Mouse (Mus musculus): ENCODE data around the gene Pnkp. TPM values are rescaled to one million over a fixed set of nuclear protein-coding genes. Genes with fewer than 3 reads are reported as not detected.

Pnkp gene
- polyA plus RNA-seq, 2 experiments, result 14.3 to 15.6 TPM

GRCm38 (mm10) chr7:44901230-44901722 is 44.3 kb downstream of the Pnkp start:
- WGBS (ENCODE audit: insufficient replicate concordance), result 23% methylated on average over 21 of the region's 21 CpGs
- Histone ChIP-seq H3K9ac (replicated peaks) (no peak overlapping the region), H3K36me3 (replicated peaks; ENCODE audit: control insufficient read depth, insufficient read depth, low read depth) (peaks cover 70% of the 10 kb centered on the region), H3K4me1 (replicated peaks; ENCODE audit: control insufficient read depth in 2 of 2, insufficient read depth in 2 of 2, low read length in 1 of 2) (peaks cover 7 to 19% of the 10 kb centered on the region in 2 experiments), H3K27me3 (ENCODE audit: control insufficient read depth, insufficient read depth, low read length) (no peaks in the 10 kb centered on the region), H3K27ac (no peak overlapping the region), H3K4me2 (ENCODE audit: low read depth) (peak overlapping the region; percentile 44), H3K4me3 (ENCODE audit: insufficient read depth in 1 of 2, low read depth in 2 of 2, low read length in 2 of 2) (peak overlapping the region in 1 of 2 experiments; percentile 12; a peak in 1 of 4 replicates), H3K9me3 (ENCODE audit: control insufficient read depth, low read length) (no peaks in the 10 kb centered on the region)
- DNase-seq (ENCODE audit: low read depth in 3 of 3, low spot score in 3 of 3) (peak in 1 of 3 experiments; percentile 48), ATAC-seq (ENCODE audit: insufficient read depth) (peak; percentile 29; the same call in 1 of the 2 replicates)
- TF ChIP-seq CTCF (IDR thresholded peaks at IDR 0.05; ENCODE audit: low read depth) (peak; percentile 45), EP300 (IDR thresholded peaks at IDR 0.05; ENCODE audit: low read depth) (no peak)

GRCm38 (mm10) chr7:44905430-44905829 is 48.5 kb downstream of the Pnkp start:
- no peaks in the 10 kb centered on the region for H3K4me1 ChIP-seq (replicated peaks; ENCODE audit: control insufficient read depth in 2 of 2, insufficient read depth in 2 of 2, low read length in 1 of 2)
- WGBS (ENCODE audit: insufficient replicate concordance), result 93% methylated on average over 20 of the region's 20 CpGs

DNA sequence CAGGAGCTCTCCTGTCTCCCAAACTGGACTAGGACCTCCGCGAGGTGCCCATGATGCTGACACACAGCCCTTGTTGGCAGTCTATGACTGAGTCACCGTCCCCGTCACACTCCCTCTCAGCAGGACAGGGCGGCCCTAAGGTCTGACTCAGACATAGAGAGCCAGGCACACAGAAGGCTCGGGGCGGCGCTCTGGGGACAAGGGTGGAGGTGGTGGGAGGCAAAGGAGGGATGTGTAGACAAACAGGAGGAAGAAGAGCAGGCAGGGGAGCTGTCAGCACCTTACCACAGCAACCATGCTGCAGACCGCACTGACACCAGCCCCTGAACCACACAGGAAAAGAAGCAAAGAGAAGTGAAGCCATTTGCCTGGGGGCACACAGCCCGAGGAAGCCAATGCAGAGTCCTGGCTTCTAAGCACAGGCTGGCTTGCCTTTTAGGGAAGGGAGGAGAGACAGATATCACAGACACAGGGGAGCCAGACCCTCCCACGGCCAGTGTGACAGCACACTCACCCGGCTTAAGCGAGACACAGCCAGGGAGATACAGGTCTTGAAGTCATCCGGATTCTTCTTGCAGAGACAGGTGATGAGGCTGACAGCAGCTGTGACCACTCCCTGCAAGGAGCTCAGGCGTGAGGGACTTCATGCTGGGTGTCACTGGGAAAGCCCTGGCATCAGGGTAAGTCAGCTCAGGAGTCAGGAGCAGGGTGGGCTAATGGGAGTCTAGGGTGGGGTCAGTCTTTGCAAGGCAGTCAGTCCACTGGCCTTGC is 52.0 kb downstream of the Pnkp start:
- H3K27ac ChIP-seq, result no peak overlapping the region
- no peak overlapping the region for H3K9ac ChIP-seq (replicated peaks)
- H3K27me3 ChIP-seq (ENCODE audit: control insufficient read depth, insufficient read depth, low read length), result no peaks in the 10 kb centered on the region
- H3K9me3 ChIP-seq (ENCODE audit: control insufficient read depth, low read length), result no peaks in the 10 kb centered on the region
- no peak overlapping the region for H3K4me2 ChIP-seq (ENCODE audit: low read depth)
- no peak for TF ChIP-seq CTCF (IDR thresholded peaks at IDR 0.05; ENCODE audit: low read depth)
- no peak for TF ChIP-seq EP300 (IDR thresholded peaks at IDR 0.05; ENCODE audit: low read depth)
- H3K4me1 ChIP-seq (replicated peaks; ENCODE audit: control insufficient read depth in 2 of 2, insufficient read depth in 2 of 2, low read length in 1 of 2), result no peaks in the 10 kb centered on the region
- 79% methylated on average over 15 of the region's 15 CpGs for WGBS (ENCODE audit: insufficient replicate concordance)
- ATAC-seq (ENCODE audit: insufficient read depth) (no peak), DNase-seq (ENCODE audit: low read depth in 3 of 3, low spot score in 3 of 3) (no peak)
- peaks cover 72% of the 10 kb centered on the region for H3K36me3 ChIP-seq (replicated peaks; ENCODE audit: control insufficient read depth, insufficient read depth, low read depth)
- H3K4me3 ChIP-seq (ENCODE audit: insufficient read depth in 1 of 2, low read depth in 2 of 2, low read length in 2 of 2), result no peak overlapping the region

More at GRCm38 (mm10) chr7:44905430-44905829, 48.5 kb downstream of the Pnkp start:
- Histone ChIP-seq H3K36me3 (replicated peaks; ENCODE audit: control insufficient read depth, insufficient read depth, low read depth) (peaks cover 85% of the 10 kb centered on the region), H3K4me3 (ENCODE audit: insufficient read depth in 1 of 2, low read depth in 2 of 2, low read length in 2 of 2) (no peak overlapping the region), H3K9me3 (ENCODE audit: control insufficient read depth, low read length) (no peaks in the 10 kb centered on the region), H3K27ac (no peak overlapping the region), H3K27me3 (ENCODE audit: control insufficient read depth, insufficient read depth, low read length) (no peaks in the 10 kb centered on the region), H3K9ac (replicated peaks) (no peak overlapping the region), H3K4me2 (ENCODE audit: low read depth) (no peak overlapping the region)
- DNase-seq (ENCODE audit: low read depth in 3 of 3, low spot score in 3 of 3) (no peak), ATAC-seq (ENCODE audit: insufficient read depth) (no peak)
- TF ChIP-seq EP300 (IDR thresholded peaks at IDR 0.05; ENCODE audit: low read depth) (no peak), CTCF (IDR thresholded peaks at IDR 0.05; ENCODE audit: low read depth) (no peak)

MicroRNAs within 50 kb of the gene (microRNA counts, 519-probe panel; counts per million panel counts)
- microRNA mmu-miR-707, result 69.9 counts per million

Small RNAs within 50 kb of the gene (microRNA-seq; reads per million reads assigned to microRNA genes)
- gene Mir707, result not detected

Other genes starting within 250 kb of the Pnkp start
- 0.15 and 0.75 TPM in 2 replicates for gene Myh14, start 186.3 kb upstream of the Pnkp start, polyA plus RNA-seq (2012; rRNA removed)
- 0.09 and 0.23 TPM in 2 replicates for gene Myh14, start 186.3 kb upstream of the Pnkp start, polyA plus RNA-seq (2014; fragmentation: Nextera tagmentation; extraction: Ambion mirVana)
- gene Izumo2, start 148.4 kb upstream of the Pnkp start, polyA plus RNA-seq (2012; rRNA removed), result not detected in 2 replicates
- not detected in 2 replicates for gene Izumo2, start 148.4 kb upstream of the Pnkp start, polyA plus RNA-seq (2014; fragmentation: Nextera tagmentation; extraction: Ambion mirVana)
- gene Vrk3, start 108.7 kb upstream of the Pnkp start, polyA plus RNA-seq (2012; rRNA removed), result 22.2 and 23.7 TPM in 2 replicates
- 20.4 and 22.2 TPM in 2 replicates for gene Vrk3, start 108.7 kb upstream of the Pnkp start, polyA plus RNA-seq (2014; fragmentation: Nextera tagmentation; extraction: Ambion mirVana)
- 0.79 and 0.96 TPM in 2 replicates for gene Zfp473, start 106.1 kb upstream of the Pnkp start, polyA plus RNA-seq (2012; rRNA removed)
- 0.81 and 1.1 TPM in 2 replicates for gene Zfp473, start 106.1 kb upstream of the Pnkp start, polyA plus RNA-seq (2014; fragmentation: Nextera tagmentation; extraction: Ambion mirVana)
- gene Nup62, start 41.1 kb upstream of the Pnkp start, polyA plus RNA-seq (2012; rRNA removed), result 44.8 and 50.2 TPM in 2 replicates
- gene Nup62, start 41.1 kb upstream of the Pnkp start, polyA plus RNA-seq (2014; fragmentation: Nextera tagmentation; extraction: Ambion mirVana), result 31.5 and 32.8 TPM in 2 replicates
- 0.36 and 0.40 TPM in 2 replicates for gene Il4i1, start 40.8 kb upstream of the Pnkp start, polyA plus RNA-seq (2012; rRNA removed)
- gene Il4i1, start 40.8 kb upstream of the Pnkp start, polyA plus RNA-seq (2014; fragmentation: Nextera tagmentation; extraction: Ambion mirVana), result 0.22 and 0.52 TPM in 2 replicates
- gene Atf5, start 40.5 kb upstream of the Pnkp start, polyA plus RNA-seq (2012; rRNA removed), result 33.8 and 36.4 TPM in 2 replicates
- gene Atf5, start 40.5 kb upstream of the Pnkp start, polyA plus RNA-seq (2014; fragmentation: Nextera tagmentation; extraction: Ambion mirVana), result 2.5 TPM in 2 replicates
- 25.8 and 36.4 TPM in 2 replicates for gene Akt1s1, start 8.1 kb upstream of the Pnkp start, polyA plus RNA-seq (2012; rRNA removed)
- 10.0 and 10.6 TPM in 2 replicates for gene Akt1s1, start 8.1 kb upstream of the Pnkp start, polyA plus RNA-seq (2014; fragmentation: Nextera tagmentation; extraction: Ambion mirVana)
- 12.9 and 16.2 TPM in 2 replicates for gene Tbc1d17, start 8.1 kb upstream of the Pnkp start, polyA plus RNA-seq (2012; rRNA removed)
- 18.3 and 20.2 TPM in 2 replicates for gene Tbc1d17, start 8.1 kb upstream of the Pnkp start, polyA plus RNA-seq (2014; fragmentation: Nextera tagmentation; extraction: Ambion mirVana)
- 47.3 and 54.1 TPM in 2 replicates for gene Ptov1, start 12.6 kb downstream of the Pnkp start, polyA plus RNA-seq (2012; rRNA removed)
- 35.0 and 42.1 TPM in 2 replicates for gene Ptov1, start 12.6 kb downstream of the Pnkp start, polyA plus RNA-seq (2014; fragmentation: Nextera tagmentation; extraction: Ambion mirVana)
- 29.3 and 35.1 TPM in 2 replicates for gene Med25, start 35.6 kb downstream of the Pnkp start, polyA plus RNA-seq (2012; rRNA removed)
- 24.2 and 27.1 TPM in 2 replicates for gene Med25, start 35.6 kb downstream of the Pnkp start, polyA plus RNA-seq (2014; fragmentation: Nextera tagmentation; extraction: Ambion mirVana)
- gene Fuz, start 38.9 kb downstream of the Pnkp start, polyA plus RNA-seq (2012; rRNA removed), result 5.9 and 6.5 TPM in 2 replicates
- gene Fuz, start 38.9 kb downstream of the Pnkp start, polyA plus RNA-seq (2014; fragmentation: Nextera tagmentation; extraction: Ambion mirVana), result 5.0 and 5.5 TPM in 2 replicates
- 62.2 and 67.6 TPM in 2 replicates for gene Ap2a1, start 72.4 kb downstream of the Pnkp start, polyA plus RNA-seq (2012; rRNA removed)
- 69.6 and 74.2 TPM in 2 replicates for gene Ap2a1, start 72.4 kb downstream of the Pnkp start, polyA plus RNA-seq (2014; fragmentation: Nextera tagmentation; extraction: Ambion mirVana)
- 0.07 and 0.22 TPM in 2 replicates for gene Tsks, start 86.1 kb downstream of the Pnkp start, polyA plus RNA-seq (2012; rRNA removed)
- gene Tsks, start 86.1 kb downstream of the Pnkp start, polyA plus RNA-seq (2014; fragmentation: Nextera tagmentation; extraction: Ambion mirVana), result 0.05 TPM in 1 of 2 replicates, not detected in the other
- gene Cpt1c, start 117.7 kb downstream of the Pnkp start, polyA plus RNA-seq (2012; rRNA removed), result 2.5 and 3.0 TPM in 2 replicates
- gene Cpt1c, start 117.7 kb downstream of the Pnkp start, polyA plus RNA-seq (2014; fragmentation: Nextera tagmentation; extraction: Ambion mirVana), result 0.80 and 1.3 TPM in 2 replicates
- gene Prmt1, start 129.4 kb downstream of the Pnkp start, polyA plus RNA-seq (2012; rRNA removed), result 168 and 174 TPM in 2 replicates
- 50.4 and 51.2 TPM in 2 replicates for gene Prmt1, start 129.4 kb downstream of the Pnkp start, polyA plus RNA-seq (2014; fragmentation: Nextera tagmentation; extraction: Ambion mirVana)
- gene Irf3, start 140.5 kb downstream of the Pnkp start, polyA plus RNA-seq (2012; rRNA removed), result 40.3 and 41.0 TPM in 2 replicates
- gene Irf3, start 140.5 kb downstream of the Pnkp start, polyA plus RNA-seq (2014; fragmentation: Nextera tagmentation; extraction: Ambion mirVana), result 28.0 and 32.1 TPM in 2 replicates
- gene Bcl2l12, start 141.6 kb downstream of the Pnkp start, polyA plus RNA-seq (2012; rRNA removed), result 11.4 and 14.4 TPM in 2 replicates
- gene Bcl2l12, start 141.6 kb downstream of the Pnkp start, polyA plus RNA-seq (2014; fragmentation: Nextera tagmentation; extraction: Ambion mirVana), result 11.7 and 11.9 TPM in 2 replicates
- 16.2 and 16.9 TPM in 2 replicates for gene Scaf1, start 159.2 kb downstream of the Pnkp start, polyA plus RNA-seq (2012; rRNA removed)
- 11.0 and 14.5 TPM in 2 replicates for gene Scaf1, start 159.2 kb downstream of the Pnkp start, polyA plus RNA-seq (2014; fragmentation: Nextera tagmentation; extraction: Ambion mirVana)
- 16.3 and 19.7 TPM in 2 replicates for gene Rras, start 160.8 kb downstream of the Pnkp start, polyA plus RNA-seq (2012; rRNA removed)
- 15.4 and 20.6 TPM in 2 replicates for gene Rras, start 160.8 kb downstream of the Pnkp start, polyA plus RNA-seq (2014; fragmentation: Nextera tagmentation; extraction: Ambion mirVana)
- gene Prr12, start 195.7 kb downstream of the Pnkp start, polyA plus RNA-seq (2012; rRNA removed), result 1.8 and 2.6 TPM in 2 replicates
- 1.9 and 2.2 TPM in 2 replicates for gene Prr12, start 195.7 kb downstream of the Pnkp start, polyA plus RNA-seq (2014; fragmentation: Nextera tagmentation; extraction: Ambion mirVana)
- gene Nosip, start 205.3 kb downstream of the Pnkp start, polyA plus RNA-seq (2012; rRNA removed), result 24.5 and 26.4 TPM in 2 replicates
- gene Nosip, start 205.3 kb downstream of the Pnkp start, polyA plus RNA-seq (2014; fragmentation: Nextera tagmentation; extraction: Ambion mirVana), result 23.1 and 27.4 TPM in 2 replicates
- 8.5 and 10.1 TPM in 2 replicates for gene Prrg2, start 205.5 kb downstream of the Pnkp start, polyA plus RNA-seq (2012; rRNA removed)
- 6.2 and 7.3 TPM in 2 replicates for gene Prrg2, start 205.5 kb downstream of the Pnkp start, polyA plus RNA-seq (2014; fragmentation: Nextera tagmentation; extraction: Ambion mirVana)
- gene Rcn3, start 235.1 kb downstream of the Pnkp start, polyA plus RNA-seq (2012; rRNA removed), result 20.1 and 20.6 TPM in 2 replicates
- 19.2 and 21.5 TPM in 2 replicates for gene Rcn3, start 235.1 kb downstream of the Pnkp start, polyA plus RNA-seq (2014; fragmentation: Nextera tagmentation; extraction: Ambion mirVana)
- 14.9 and 16.3 TPM in 2 replicates for gene Fcgrt, start 246.7 kb downstream of the Pnkp start, polyA plus RNA-seq (2012; rRNA removed)
- 35.5 and 35.6 TPM in 2 replicates for gene Fcgrt, start 246.7 kb downstream of the Pnkp start, polyA plus RNA-seq (2014; fragmentation: Nextera tagmentation; extraction: Ambion mirVana)

All from liver, embryonic 14.5 days (tissue).